Mouse (Mus musculus) urinary bladder, adult 2 months (tissue): ENCODE measurements around the gene Focad. TPM values are rescaled to one million over a fixed set of nuclear protein-coding genes. Genes with fewer than 3 reads are reported as not detected.

Experiments used
- DNase-seq: peaks from one replicate; pipeline ENCODE4 v3.0.0; 2022; ENCODE audit warnings: low spot score
- polyA plus RNA-seq: library from polyadenylated mRNA; depleted of rRNA; stranded (reverse); fragments of >200 nt; gene quantifications from 2 replicates; pipeline ENCODE4 v1.2.3, GENCODE M21; 2012

Gene Focad
- polyA plus RNA-seq, 1 experiment = 11.0 TPM

- no peak for DNase-seq
Measured at GRCm38 (mm10) chr4:88155490-88156160, 61.2 kb downstream of the Focad start.

GRCm38 (mm10) chr4:88156961-88157360, 62.5 kb downstream of the Focad start:
- DNase-seq = no peak

GRCm38 (mm10) chr4:88157644-88158043, 63.2 kb downstream of the Focad start:
- DNase-seq = no peak

GRCm38 (mm10) chr4:88159256-88159655, 64.8 kb downstream of the Focad start:
- no peak for DNase-seq

GRCm38 (mm10) chr4:88159700-88160099, 65.3 kb downstream of the Focad start:
- no peak for DNase-seq

- DNase-seq = no peak
Measured at GRCm38 (mm10) chr4:88163511-88164247, 69.2 kb downstream of the Focad start.

- DNase-seq = no peak
Measured at GRCm38 (mm10) chr4:88167008-88167862, 72.8 kb downstream of the Focad start.

- no peak for DNase-seq
Measured at GRCm38 (mm10) chr4:88175058-88175974, 80.9 kb downstream of the Focad start.

- no peak for DNase-seq
Measured at GRCm38 (mm10) chr4:88179296-88179695, 84.9 kb downstream of the Focad start.

GRCm38 (mm10) chr4:88184293-88184692, 89.9 kb downstream of the Focad start:
- no peak for DNase-seq

- DNase-seq = no peak
Measured at GRCm38 (mm10) chr4:88185872-88186426, 91.5 kb downstream of the Focad start.

- no peak for DNase-seq
Measured at GRCm38 (mm10) chr4:88187649-88188048, 93.2 kb downstream of the Focad start.

- DNase-seq = no peak
Measured at GRCm38 (mm10) chr4:88189495-88189894, 95.1 kb downstream of the Focad start.

GRCm38 (mm10) chr4:88194256-88194655, 99.8 kb downstream of the Focad start:
- DNase-seq = no peak

- DNase-seq = no peak
Measured at GRCm38 (mm10) chr4:88195898-88196495, 101.6 kb downstream of the Focad start.

GRCm38 (mm10) chr4:88196500-88196912, 102.1 kb downstream of the Focad start:
- DNase-seq = no peak

- DNase-seq = no peak
Measured at GRCm38 (mm10) chr4:88197244-88197643, 102.8 kb downstream of the Focad start.

- DNase-seq = no peak
Measured at GRCm38 (mm10) chr4:88199186-88199585, 104.8 kb downstream of the Focad start.

GRCm38 (mm10) chr4:88201047-88201446, 106.6 kb downstream of the Focad start:
- DNase-seq = no peak

- DNase-seq = no peak
Measured at GRCm38 (mm10) chr4:88208676-88209075, 114.2 kb downstream of the Focad start.
